Mouse (Mus musculus) layer of hippocampus, postnatal 36 days (tissue): ENCODE data around the gene A730009L09Rik. TPM values are rescaled to one million over a fixed set of nuclear protein-coding genes. Genes with fewer than 3 reads are reported as not detected.

Experiments used
- DNase-seq, 2 experiments: peaks; one replicate each; pipeline ENCODE4 v3.0.0; 2022
- total RNA-seq, 2 experiments: library from RNA; stranded (reverse); gene quantifications; 2 replicates each; pipeline ENCODE4 v1.2.3; 2021

A730009L09Rik gene
- total RNA-seq, result under 1 TPM; 0.30 to 0.33 TPM

- no peak for DNase-seq
Measured at GRCm38 (mm10) chr16:84514821-84515220, at the start of gene A730009L09Rik. A730009L09Rik (plus strand) TSS chr16:84515121.

GRCm38 (mm10) chr16:84465581-84466165, 49.2 kb upstream of the A730009L09Rik start:
- no peak for DNase-seq

- no peak for DNase-seq
Measured at GRCm38 (mm10) chr16:84468898-84469297, 46.0 kb upstream of the A730009L09Rik start.

GRCm38 (mm10) chr16:84469994-84470393, 44.9 kb upstream of the A730009L09Rik start:
- no peak for DNase-seq

- DNase-seq, result no peak
Measured at GRCm38 (mm10) chr16:84473406-84473805, 41.5 kb upstream of the A730009L09Rik start.

- DNase-seq, result no peak
Measured at GRCm38 (mm10) chr16:84474712-84475111, 40.2 kb upstream of the A730009L09Rik start.

- no peak for DNase-seq
Measured at GRCm38 (mm10) chr16:84476948-84477347, 38.0 kb upstream of the A730009L09Rik start.

- DNase-seq, result no peak
Measured at GRCm38 (mm10) chr16:84477528-84477927, 37.4 kb upstream of the A730009L09Rik start.

GRCm38 (mm10) chr16:84477952-84478351, 37.0 kb upstream of the A730009L09Rik start:
- DNase-seq, result no peak

- no peak for DNase-seq
Measured at GRCm38 (mm10) chr16:84485931-84486330, 29.0 kb upstream of the A730009L09Rik start.

GRCm38 (mm10) chr16:84494818-84495217, 20.1 kb upstream of the A730009L09Rik start:
- DNase-seq, result no peak

- DNase-seq, result peak; percentile 13 to 30
Measured at GRCm38 (mm10) chr16:84495438-84495837, 19.5 kb upstream of the A730009L09Rik start.

GRCm38 (mm10) chr16:84507681-84508080, 7.2 kb upstream of the A730009L09Rik start:
- DNase-seq, result no peak

GRCm38 (mm10) chr16:84521975-84522635, 7.2 kb downstream of the A730009L09Rik start:
- peak in 1 of 2 experiments; percentile 10 for DNase-seq

- no peak for DNase-seq
Measured at GRCm38 (mm10) chr16:84523061-84523460, 8.1 kb downstream of the A730009L09Rik start.

GRCm38 (mm10) chr16:84527375-84527774, 12.5 kb downstream of the A730009L09Rik start:
- peak in 1 of 2 experiments; percentile 45 for DNase-seq

GRCm38 (mm10) chr16:84532803-84533202, 17.9 kb downstream of the A730009L09Rik start:
- no peak for DNase-seq

GRCm38 (mm10) chr16:84546059-84546458, 31.1 kb downstream of the A730009L09Rik start:
- no peak for DNase-seq

GRCm38 (mm10) chr16:84549122-84549521, 34.2 kb downstream of the A730009L09Rik start:
- DNase-seq, result no peak

GRCm38 (mm10) chr16:84550445-84550844, 35.5 kb downstream of the A730009L09Rik start:
- DNase-seq, result no peak

GRCm38 (mm10) chr16:84553981-84554380, 39.1 kb downstream of the A730009L09Rik start:
- no peak for DNase-seq

- DNase-seq, result no peak
Measured at GRCm38 (mm10) chr16:84558113-84558917, 43.4 kb downstream of the A730009L09Rik start.

- no peak for DNase-seq
Measured at GRCm38 (mm10) chr16:84559569-84560278, 44.8 kb downstream of the A730009L09Rik start.
